Mouse (Mus musculus) lung, postnatal 0 days (tissue): ENCODE results near the gene Gm33543.

ENCODE experiments used
- CTCF ChIP-seq: IDR thresholded peaks from 2 replicates; pipeline ENCODE4 v1.5.1; 2016; ENCODE audit warnings: antibody characterized with exemption, mild to moderate bottlenecking
- EP300 ChIP-seq: IDR thresholded peaks from 2 replicates; pipeline ENCODE4 v1.6.1; 2016; ENCODE audit warnings: antibody characterized with exemption, mild to moderate bottlenecking, control low read depth

- TF ChIP-seq CTCF, result no peak
- no peak for TF ChIP-seq EP300
These were observed 48.0 kb downstream of the Gm33543 start for GRCm38 (mm10) chr10:95794706-95795105.
